Mouse (Mus musculus) embryonic stem cell, embryonic (primary cell): ENCODE data around the gene Gm10197.

ENCODE experiments used
- CTCF ChIA-PET, 4 experiments: fragments of 300-600 bp in 2 of 4; fragments of 350-600 bp in 2 of 4; sonication (Branson Sonifier 250); formaldehyde crosslinking; loops; one replicate each; lab custom pipeline; 2022; ENCODE audit warnings: inconsistent platforms in 2 of 4; lab: Charles Lee
- POLR2A ChIA-PET, 4 experiments: fragments of 300-600 bp in 2 of 4; fragments of 350-600 bp in 2 of 4; sonication (Branson Sonifier 250); formaldehyde crosslinking; loops; one replicate each; lab custom pipeline; 2022; ENCODE audit warnings: antibody characterized with exemption in 4 of 4, inconsistent platforms in 1 of 4; lab: Charles Lee

The Gm10197 gene

GRCm38 (mm10) chr19:53353864-53354263 lies 17.7 kb downstream of the Gm10197 start:
- ChIA-PET POLR2A (interaction anchor here in 2 of 4 experiments (0.9 to 2.1 kb wide), 5 partner anchors 10 to 70 kb away, joined by 3 to 5 read pairs (median 4); no protein-coding TSS in a partner anchor), CTCF (interaction anchor here in 3 of 4 experiments (0.6 to 1.6 kb wide), 3 partner anchors 15 to 117 kb away, joined by 3 to 6 read pairs (median 3); no protein-coding TSS in a partner anchor)

GRCm38 (mm10) chr19:53345766-53346165 lies 25.8 kb downstream of the Gm10197 start:
- ChIA-PET CTCF (no interaction called here), POLR2A (interaction anchor here (0.5 to 1.9 kb wide), 9 partner anchors 12 to 294 kb away, joined by 3 to 8 read pairs (median 4); no protein-coding TSS in a partner anchor)

- POLR2A ChIA-PET = interaction anchor here (0.6 to 2.0 kb wide), 18 partner anchors 9 to 297 kb away, joined by 3 to 5 read pairs (median 4); partner anchors contain the start of gene Smc3 (in 1 of the 4)
- CTCF ChIA-PET = interaction anchor here in 2 of 4 experiments (1.0 to 1.7 kb wide), 3 partner anchors 14 to 26 kb away, joined by 4 to 8 read pairs (median 5); no protein-coding TSS in a partner anchor
These were observed 27.5 kb downstream of the Gm10197 start for GRCm38 (mm10) chr19:53344062-53344461.

GRCm38 (mm10) chr19:53343174-53343881 lies 28.2 kb downstream of the Gm10197 start:
- ChIA-PET CTCF (interaction anchor here in 2 of 4 experiments (1.0 to 1.7 kb wide), 3 partner anchors 13 to 27 kb away, joined by 4 to 8 read pairs (median 5); no protein-coding TSS in a partner anchor), POLR2A (interaction anchor here in 3 of 4 experiments (0.7 to 2.0 kb wide), 9 partner anchors 17 to 256 kb away, joined by 3 to 5 read pairs (median 3); partner anchors contain the start of gene Smc3 (in 1 of the 3))

GRCm38 (mm10) chr19:53340423-53340822 lies 31.1 kb downstream of the Gm10197 start:
- ChIA-PET POLR2A (interaction anchor here in 2 of 4 experiments (0.6 to 3.4 kb wide), 6 partner anchors 8 to 263 kb away, joined by 3 to 14 read pairs (median 4); no protein-coding TSS in a partner anchor), CTCF (no interaction called here)

GRCm38 (mm10) chr19:53335241-53335640 lies 36.3 kb downstream of the Gm10197 start:
- POLR2A ChIA-PET = interaction anchor here in 2 of 4 experiments (0.5 to 1.0 kb wide), 2 partner anchors 23 to 57 kb away, joined by 3 read pairs; no protein-coding TSS in a partner anchor
- CTCF ChIA-PET = no interaction called here

GRCm38 (mm10) chr19:53333730-53334129 lies 37.8 kb downstream of the Gm10197 start:
- ChIA-PET POLR2A (interaction anchor here in 3 of 4 experiments (0.6 to 2.1 kb wide), 11 partner anchors 11 to 1888 kb away, joined by 3 to 6 read pairs (median 3); partner anchors contain the start of gene Mxi1 (in 1 of the 3)), CTCF (no interaction called here)

- ChIA-PET POLR2A (interaction anchor here in 2 of 4 experiments (1.5 to 2.1 kb wide), 2 partner anchors 10 to 48 kb away, joined by 4 to 5 read pairs; no protein-coding TSS in a partner anchor), CTCF (no interaction called here)
These were observed 39.6 kb downstream of the Gm10197 start for GRCm38 (mm10) chr19:53331882-53332500.

GRCm38 (mm10) chr19:53329992-53330381 lies 41.6 kb downstream of the Gm10197 start:
- CTCF ChIA-PET = interaction anchor here in 3 of 4 experiments (0.7 to 2.1 kb wide), 14 partner anchors 9 to 322 kb away, joined by 3 to 15 read pairs (median 4); no protein-coding TSS in a partner anchor
- POLR2A ChIA-PET = interaction anchor here in 3 of 4 experiments (0.5 to 2.2 kb wide), 58 partner anchors 9 to 397 kb away, joined by 3 to 19 read pairs (median 4); partner anchors contain the start of genes Mxi1 (in 3 of the 3) and Dusp5 (in 1 of the 3)

- POLR2A ChIA-PET = interaction anchor here in 3 of 4 experiments (0.6 to 2.2 kb wide), 42 partner anchors 9 to 398 kb away, joined by 3 to 19 read pairs (median 5); partner anchors contain the start of gene Mxi1 (in 3 of the 3)
- CTCF ChIA-PET = interaction anchor here in 3 of 4 experiments (0.6 to 2.1 kb wide), 14 partner anchors 8 to 321 kb away, joined by 3 to 15 read pairs (median 4); no protein-coding TSS in a partner anchor
These were observed 42.2 kb downstream of the Gm10197 start for GRCm38 (mm10) chr19:53329221-53329991.

GRCm38 (mm10) chr19:53328116-53328515 lies 43.5 kb downstream of the Gm10197 start:
- ChIA-PET CTCF (no interaction called here), POLR2A (interaction anchor here in 2 of 4 experiments (0.9 to 9.4 kb wide), 3 partner anchors 15 to 64 kb away, joined by 3 to 122 read pairs (median 113); partner anchors contain the start of gene Mxi1 (in 2 of the 2))

- ChIA-PET CTCF (interaction anchor here in 3 of 4 experiments (0.6 to 1.3 kb wide), 5 partner anchors 12 to 437 kb away, joined by 3 to 6 read pairs (median 4); no protein-coding TSS in a partner anchor), POLR2A (interaction anchor here (0.5 to 9.4 kb wide), 33 partner anchors 12 to 565 kb away, joined by 3 to 122 read pairs (median 4); partner anchors contain the start of genes Mxi1 (in 2 of the 4) and Dusp5 (in 1 of the 4))
These were observed 45.8 kb downstream of the Gm10197 start for GRCm38 (mm10) chr19:53325578-53326295.

- POLR2A ChIA-PET = interaction anchor here in 3 of 4 experiments (0.6 to 9.4 kb wide), 16 partner anchors 11 to 373 kb away, joined by 3 to 122 read pairs (median 4); partner anchors contain the start of gene Mxi1 (in 2 of the 3)
- CTCF ChIA-PET = interaction anchor here in 2 of 4 experiments (0.6 to 1.5 kb wide), 2 partner anchors 11 to 77 kb away, joined by 3 read pairs; no protein-coding TSS in a partner anchor
These were observed 46.7 kb downstream of the Gm10197 start for GRCm38 (mm10) chr19:53324866-53325265.

GRCm38 (mm10) chr19:53322438-53323048 lies 49.0 kb downstream of the Gm10197 start:
- ChIA-PET POLR2A (interaction anchor here (0.6 to 9.4 kb wide), 15 partner anchors 9 to 180 kb away, joined by 3 to 122 read pairs (median 4); partner anchors contain the start of gene Mxi1 (in 2 of the 4)), CTCF (interaction anchor here in 1 of 4 experiments (0.9 to 1.3 kb wide), 2 partner anchors 9 to 12 kb away, joined by 3 to 5 read pairs; partner anchors contain the start of gene Mxi1)
